Mouse (Mus musculus): ENCODE data around the gene Clec10a. TPM values are rescaled to one million over a fixed set of nuclear protein-coding genes. Genes with fewer than 3 reads are reported as not detected.
A peak's percentile ranks its signal among the peaks of the same experiment; 100 is the strongest.

The Clec10a gene
- total and polyA plus RNA-seq, 2 experiments from 2014 or later, result 0.67 to 1.6 TPM

GRCm38 (mm10) chr11:70198332-70198731, 42.3 kb downstream of the Clec10a start:
- no peak overlapping the region for H3K4me2 ChIP-seq (ENCODE audit: low read depth)
- no peak overlapping the region for H3K27ac ChIP-seq (ENCODE audit: low read depth, low read length)
- no peak for TF ChIP-seq CTCF (IDR thresholded peaks at IDR 0.05; ENCODE audit: low read depth)
- DNase-seq (no peak), ATAC-seq (no peak)
- no peak overlapping the region for H3K4me3 ChIP-seq (ENCODE audit: low read depth, low read length)
- H3K9me3 ChIP-seq (ENCODE audit: low read length), result no peaks in the 10 kb centered on the region
- H3K4me1 ChIP-seq (ENCODE audit: insufficient read depth), result no peaks in the 10 kb centered on the region
- H3K36me3 ChIP-seq (ENCODE audit: insufficient read depth), result no peaks in the 10 kb centered on the region
- no peak overlapping the region for H3K9ac ChIP-seq
- H3K27me3 ChIP-seq (ENCODE audit: insufficient read depth, low read length), result no peaks in the 10 kb centered on the region
- 90% methylated on average over 3 of the region's 3 CpGs for WGBS

DNA sequence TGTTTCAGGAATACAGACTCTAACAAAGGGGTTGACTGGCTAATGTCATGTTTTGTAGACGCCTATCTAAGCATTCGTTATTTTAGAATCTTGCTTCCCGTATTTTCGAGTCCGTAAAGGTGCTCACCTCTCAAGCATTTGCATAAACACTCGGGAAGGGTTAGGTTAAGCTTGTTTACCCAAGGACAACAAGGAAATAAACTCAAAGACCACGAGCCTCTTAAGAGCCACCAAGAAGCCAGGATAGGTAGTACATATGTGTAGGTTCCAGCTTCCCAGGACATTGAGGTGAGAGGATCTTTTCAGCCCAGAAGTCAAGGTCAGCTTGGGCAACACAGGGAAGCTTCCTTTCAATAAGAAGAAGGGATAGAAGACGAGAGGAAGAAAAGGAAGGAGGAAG, 43.1 kb downstream of the Clec10a start:
- no peak overlapping the region for H3K4me3 ChIP-seq (ENCODE audit: low read depth, low read length)
- no peaks in the 10 kb centered on the region for H3K27me3 ChIP-seq (ENCODE audit: insufficient read depth, low read length)
- no peaks in the 10 kb centered on the region for H3K9me3 ChIP-seq (ENCODE audit: low read length)
- DNase-seq (no peak), ATAC-seq (no peak)
- 76% methylated on average over 8 of the region's 8 CpGs for WGBS
- no peaks in the 10 kb centered on the region for H3K36me3 ChIP-seq (ENCODE audit: insufficient read depth)
- H3K9ac ChIP-seq, result no peak overlapping the region
- no peaks in the 10 kb centered on the region for H3K4me1 ChIP-seq (ENCODE audit: insufficient read depth)
- H3K4me2 ChIP-seq (ENCODE audit: low read depth), result no peak overlapping the region
- no peak overlapping the region for H3K27ac ChIP-seq (ENCODE audit: low read depth, low read length)
- TF ChIP-seq CTCF (IDR thresholded peaks at IDR 0.05; ENCODE audit: low read depth), result no peak

DNA sequence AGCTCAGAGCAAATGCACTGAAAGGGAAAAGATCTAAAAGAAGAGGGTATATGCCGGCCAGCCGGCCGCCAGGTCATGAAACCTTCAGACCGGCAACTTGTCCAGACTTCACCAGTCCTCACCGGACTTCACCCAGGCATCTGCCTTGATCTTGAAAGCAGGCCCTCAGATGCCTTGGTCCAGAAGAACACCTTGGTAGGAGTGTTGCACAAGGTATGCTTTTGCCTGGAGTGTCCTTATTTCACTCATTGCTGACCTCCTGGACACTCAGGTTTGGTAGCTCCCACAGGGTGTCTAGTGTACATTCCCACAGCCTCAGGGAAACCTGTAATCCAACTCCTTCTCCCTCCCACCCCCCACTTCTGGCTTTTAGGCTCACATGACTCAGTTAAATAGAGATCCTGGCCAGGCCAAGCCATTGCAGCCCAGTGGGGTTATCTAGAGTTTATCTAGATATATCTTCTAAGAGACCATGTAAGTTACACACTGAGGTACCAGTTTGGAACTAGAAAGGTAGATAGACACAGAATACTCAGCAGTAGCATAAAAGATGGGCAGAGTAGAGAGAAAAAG, 44.1 kb downstream of the Clec10a start:
- Histone ChIP-seq H3K9ac (no peak overlapping the region), H3K27me3 (ENCODE audit: insufficient read depth, low read length) (no peaks in the 10 kb centered on the region), H3K36me3 (ENCODE audit: insufficient read depth) (no peaks in the 10 kb centered on the region), H3K9me3 (ENCODE audit: low read length) (no peaks in the 10 kb centered on the region), H3K27ac (ENCODE audit: low read depth, low read length) (no peak overlapping the region), H3K4me3 (ENCODE audit: low read depth, low read length) (no peak overlapping the region), H3K4me2 (ENCODE audit: low read depth) (no peak overlapping the region), H3K4me1 (ENCODE audit: insufficient read depth) (no peaks in the 10 kb centered on the region)
- 82% methylated on average over 5 of the region's 5 CpGs for WGBS
- TF ChIP-seq CTCF (IDR thresholded peaks at IDR 0.05; ENCODE audit: low read depth), result no peak
- no peak for ATAC-seq
- no peak for DNase-seq

DNA sequence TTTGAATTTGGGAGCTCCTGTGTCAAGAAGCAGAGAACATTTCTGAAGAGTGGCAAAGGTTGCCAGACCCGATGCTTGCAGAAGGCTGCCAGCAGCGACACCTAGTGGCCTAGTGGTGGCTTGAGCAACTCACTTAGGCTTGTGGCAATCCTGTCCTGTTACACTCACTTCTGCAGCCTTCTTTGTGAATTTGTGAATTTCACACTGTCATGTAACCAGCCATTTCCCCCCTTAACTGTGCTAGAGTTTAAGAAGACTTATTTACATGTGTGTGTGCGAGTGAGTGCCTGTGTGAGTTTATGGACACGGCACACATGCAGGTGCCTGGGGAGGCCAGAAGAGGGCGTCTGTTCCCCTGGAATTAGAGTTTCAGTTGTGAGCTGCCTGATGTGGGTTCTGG, 45.7 kb downstream of the Clec10a start:
- ATAC-seq (peak; percentile 68), DNase-seq (peak; percentile 88)
- Histone ChIP-seq H3K4me1 (ENCODE audit: insufficient read depth) (no peaks in the 10 kb centered on the region), H3K4me2 (ENCODE audit: low read depth) (no peak overlapping the region), H3K36me3 (ENCODE audit: insufficient read depth) (no peaks in the 10 kb centered on the region), H3K27ac (ENCODE audit: low read depth, low read length) (no peak overlapping the region), H3K9me3 (ENCODE audit: low read length) (no peaks in the 10 kb centered on the region), H3K4me3 (ENCODE audit: low read depth, low read length) (no peak overlapping the region), H3K27me3 (ENCODE audit: insufficient read depth, low read length) (no peaks in the 10 kb centered on the region), H3K9ac (no peak overlapping the region)
- peak; percentile 93 for TF ChIP-seq CTCF (IDR thresholded peaks at IDR 0.05; ENCODE audit: low read depth)
- whole genome bisulfite sequencing, result 41% methylated on average over 5 of the region's 5 CpGs

DNA sequence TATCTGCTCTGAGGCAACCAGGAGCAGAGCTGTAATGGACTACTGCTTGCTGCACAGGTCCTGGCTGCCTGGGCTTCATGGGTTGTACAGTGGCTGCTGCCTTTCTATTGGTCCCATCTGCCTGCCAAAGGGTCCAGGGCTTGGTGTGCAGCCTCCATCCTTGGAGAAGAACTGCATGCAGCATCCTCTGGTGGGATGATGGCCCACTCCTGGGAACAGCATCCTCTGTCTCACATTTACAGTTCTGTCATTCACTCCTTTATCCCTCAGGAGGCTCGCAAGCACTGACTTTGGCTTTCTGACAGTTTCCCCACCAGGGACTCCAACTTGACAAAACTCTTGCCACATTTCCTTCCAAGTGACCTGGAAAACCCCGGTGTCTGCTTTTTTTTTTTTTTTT, 50.8 kb downstream of the Clec10a start:
- H3K27ac ChIP-seq (ENCODE audit: low read depth, low read length), result no peak overlapping the region
- H3K4me2 ChIP-seq (ENCODE audit: low read depth), result no peak overlapping the region
- no peaks in the 10 kb centered on the region for H3K9me3 ChIP-seq (ENCODE audit: low read length)
- H3K36me3 ChIP-seq (ENCODE audit: insufficient read depth), result no peaks in the 10 kb centered on the region
- H3K9ac ChIP-seq, result no peak overlapping the region
- DNase-seq (no peak), ATAC-seq (no peak)
- no peaks in the 10 kb centered on the region for H3K27me3 ChIP-seq (ENCODE audit: insufficient read depth, low read length)
- H3K4me3 ChIP-seq (ENCODE audit: low read depth, low read length), result no peak overlapping the region
- no peaks in the 10 kb centered on the region for H3K4me1 ChIP-seq (ENCODE audit: insufficient read depth)
- TF ChIP-seq CTCF (IDR thresholded peaks at IDR 0.05; ENCODE audit: low read depth), result no peak
- WGBS, result 75% methylated on average over 2 of the region's 2 CpGs

DNA sequence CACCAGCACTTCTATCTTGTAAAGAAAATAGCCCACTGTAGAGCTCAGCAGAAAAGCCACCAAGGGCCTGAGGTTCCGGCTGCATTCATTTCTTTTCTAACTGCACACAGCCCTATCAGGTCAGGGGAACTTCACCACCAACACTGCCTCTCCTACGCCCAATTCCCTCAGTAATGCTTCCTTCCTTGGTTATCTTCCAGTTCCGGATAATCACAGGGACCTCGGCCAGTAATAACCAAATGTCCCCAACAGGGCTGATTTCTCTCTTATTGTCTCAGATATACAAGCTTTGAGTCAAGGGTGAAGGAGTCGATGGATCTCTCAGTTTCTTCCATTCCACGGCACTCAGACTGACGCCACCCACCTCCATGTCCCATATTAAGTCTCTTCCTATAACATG, 51.3 kb downstream of the Clec10a start:
- Histone ChIP-seq H3K27ac (ENCODE audit: low read depth, low read length) (no peak overlapping the region), H3K9ac (no peak overlapping the region), H3K4me1 (ENCODE audit: insufficient read depth) (no peaks in the 10 kb centered on the region), H3K4me2 (ENCODE audit: low read depth) (no peak overlapping the region), H3K27me3 (ENCODE audit: insufficient read depth, low read length) (0 out of 2 replicates have a peak, but pooled peaks cover 4% of the 10 kb centered on the region), H3K9me3 (ENCODE audit: low read length) (no peaks in the 10 kb centered on the region), H3K36me3 (ENCODE audit: insufficient read depth) (no peaks in the 10 kb centered on the region), H3K4me3 (ENCODE audit: low read depth, low read length) (no peak overlapping the region)
- ATAC-seq, result no peak
- TF ChIP-seq CTCF (IDR thresholded peaks at IDR 0.05; ENCODE audit: low read depth), result no peak
- no peak for DNase-seq
- 88% methylated on average over 7 of the region's 7 CpGs for WGBS

- Histone ChIP-seq H3K27me3 (ENCODE audit: insufficient read depth, low read length) (peaks cover 11% of the 10 kb centered on the region; the same call in 1 of the 2 replicates), H3K27ac (ENCODE audit: low read depth, low read length) (no peak overlapping the region), H3K9ac (no peak overlapping the region), H3K4me2 (ENCODE audit: low read depth) (no peak overlapping the region), H3K9me3 (ENCODE audit: low read length) (no peaks in the 10 kb centered on the region), H3K4me1 (ENCODE audit: insufficient read depth) (0 out of 2 replicates have a peak, but pooled peaks cover 3% of the 10 kb centered on the region), H3K36me3 (ENCODE audit: insufficient read depth) (no peaks in the 10 kb centered on the region), H3K4me3 (ENCODE audit: low read depth, low read length) (no peak overlapping the region)
- WGBS, result 74% methylated on average over 5 of the region's 5 CpGs
- DNase-seq (no peak), ATAC-seq (no peak)
- no peak for TF ChIP-seq CTCF (IDR thresholded peaks at IDR 0.05; ENCODE audit: low read depth)
These were observed 52.9 kb downstream of the Clec10a start for GRCm38 (mm10) chr11:70208778-70209388.
